Mouse (Mus musculus): Measurements from ENCODE around the gene Prl2c1.
"Not testable (repeated sequence)": the region's sequence is repeated elsewhere in the genome, so short reads cannot be mapped to it uniquely, and the experiment has no call there.

The Prl2c1 gene

DNA sequence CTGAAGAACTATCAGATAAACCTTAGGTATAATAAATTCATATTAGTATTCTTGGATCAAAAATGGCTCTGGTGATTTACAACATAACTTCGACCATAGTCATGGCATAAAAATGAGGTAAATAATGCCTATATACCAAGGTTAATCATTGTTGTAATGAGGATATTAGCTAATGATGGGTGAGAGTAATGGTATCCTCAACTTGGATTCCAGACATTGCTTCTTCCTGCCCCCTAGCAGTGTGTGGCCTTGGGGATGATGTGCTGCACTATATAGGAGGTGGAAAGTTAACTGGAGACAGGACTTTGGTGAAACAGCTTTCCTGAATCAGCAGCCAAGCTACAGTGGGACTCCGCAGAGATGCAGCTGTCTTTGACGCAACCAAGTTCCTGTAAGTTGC is at the start of gene Prl2c1:
Prl2c1 (plus strand) TSS at position 301 of the 400 bp plus-strand sequence.
- no peak for DNase-seq (ENCODE audit: extremely low spot score, low spot score)

DNA sequence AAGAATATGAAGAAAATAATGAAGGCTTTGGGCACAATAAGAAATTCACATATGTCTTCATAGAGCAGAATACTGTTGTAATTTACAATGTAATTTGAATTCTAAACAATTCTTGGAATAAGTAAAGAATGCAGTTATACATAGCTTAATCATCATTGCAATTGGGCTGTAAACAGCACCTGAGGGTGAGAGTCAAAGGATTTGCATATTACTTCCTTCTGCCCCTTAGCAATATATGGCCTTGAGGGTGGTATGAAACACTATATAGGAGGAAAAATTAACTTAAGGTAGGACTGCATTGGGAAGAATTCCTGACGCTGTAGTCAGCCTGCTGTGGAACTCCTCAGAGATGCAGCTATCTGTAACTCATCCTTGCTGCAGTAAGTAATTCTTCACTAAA is 47.8 kb upstream of the Prl2c1 start, which contains the start of gene Prl2a1:
Prl2a1 (plus strand) TSS at position 301 of the 400 bp plus-strand sequence.
- DNase-seq (ENCODE audit: extremely low spot score, low spot score), result no peak

DNA sequence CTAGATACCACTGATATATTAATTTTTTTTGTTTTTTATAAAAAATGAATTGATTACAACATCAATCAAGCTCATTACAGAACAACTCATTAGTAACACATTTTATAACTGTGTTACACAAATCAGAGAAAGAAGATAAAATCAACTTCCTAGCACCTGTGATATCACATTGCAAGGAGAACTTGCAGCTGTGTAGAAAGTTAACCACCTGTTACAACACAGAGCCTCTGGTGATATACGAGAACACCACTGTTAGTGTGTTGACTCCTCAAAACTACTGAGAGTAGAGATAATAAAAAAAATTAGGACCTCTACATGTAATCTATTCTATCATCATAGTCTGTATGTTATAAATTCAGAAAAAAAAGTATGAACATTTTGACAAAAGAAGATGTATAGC is 46.4 kb upstream of the Prl2c1 start:
- no peak for DNase-seq (ENCODE audit: extremely low spot score, low spot score)

DNA sequence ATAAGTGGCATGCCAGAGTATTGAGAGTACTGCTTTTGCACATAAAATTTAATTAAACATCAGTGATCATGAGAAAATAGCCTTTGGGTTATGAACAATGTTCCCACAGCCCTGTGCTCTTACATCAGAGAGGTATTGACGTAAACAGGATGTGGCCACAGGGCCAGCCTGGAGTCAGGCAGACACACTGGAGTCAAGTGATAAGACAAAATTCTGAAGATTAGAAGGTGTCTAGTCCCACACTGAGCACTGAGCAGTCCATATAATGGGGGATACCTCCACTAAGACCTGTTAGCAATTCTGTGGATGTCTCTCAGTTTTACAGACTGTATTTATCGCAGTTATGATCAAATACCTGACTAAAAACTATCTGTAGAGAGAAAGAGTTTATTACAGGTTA is 55.1 kb downstream of the Prl2c1 start:
- not testable (repeated sequence) for DNase-seq (ENCODE audit: extremely low spot score, low spot score)

Measured in neural tube, embryonic 10.5 days (tissue).